Mouse (Mus musculus): ENCODE results near the gene Ifitm3. TPM values are rescaled to one million over a fixed set of nuclear protein-coding genes. Genes with fewer than 3 reads are reported as not detected.
"Not testable (repeated sequence)": the region's sequence is repeated elsewhere in the genome, so short reads cannot be mapped to it uniquely, and the experiment has no call there.

Gene Ifitm3
- polyA plus RNA-seq, 1 experiment from 2014 or later = 20.6 TPM

- Histone ChIP-seq H3K36me3 (ENCODE audit: control insufficient read depth, insufficient read depth, low read length) (no peaks in the 10 kb centered on the region), H3K27ac (ENCODE audit: low read depth, low read length) (no peak overlapping the region), H3K4me3 (ENCODE audit: low read depth, low read length) (no peak overlapping the region), H3K27me3 (ENCODE audit: control insufficient read depth, insufficient read depth, low read length) (no peaks in the 10 kb centered on the region), H3K9me3 (ENCODE audit: control insufficient read depth, low read length) (no peaks in the 10 kb centered on the region), H3K9ac (ENCODE audit: low read depth, low read length) (no peak overlapping the region), H3K4me1 (replicated peaks; ENCODE audit: control insufficient read depth, insufficient read depth, low read length) (no peaks in the 10 kb centered on the region), H3K4me2 (replicated peaks; ENCODE audit: low read depth, low read length) (no peak overlapping the region)
- ATAC-seq (ENCODE audit: low FRiP score) = no peak
- DNase-seq (ENCODE audit: low spot score) = no peak
- 67% methylated on average over 1 of the region's 1 CpGs for WGBS
Measured at GRCm38 (mm10) chr7:140997817-140998216, 12.8 kb downstream of the Ifitm3 start.

DNA sequence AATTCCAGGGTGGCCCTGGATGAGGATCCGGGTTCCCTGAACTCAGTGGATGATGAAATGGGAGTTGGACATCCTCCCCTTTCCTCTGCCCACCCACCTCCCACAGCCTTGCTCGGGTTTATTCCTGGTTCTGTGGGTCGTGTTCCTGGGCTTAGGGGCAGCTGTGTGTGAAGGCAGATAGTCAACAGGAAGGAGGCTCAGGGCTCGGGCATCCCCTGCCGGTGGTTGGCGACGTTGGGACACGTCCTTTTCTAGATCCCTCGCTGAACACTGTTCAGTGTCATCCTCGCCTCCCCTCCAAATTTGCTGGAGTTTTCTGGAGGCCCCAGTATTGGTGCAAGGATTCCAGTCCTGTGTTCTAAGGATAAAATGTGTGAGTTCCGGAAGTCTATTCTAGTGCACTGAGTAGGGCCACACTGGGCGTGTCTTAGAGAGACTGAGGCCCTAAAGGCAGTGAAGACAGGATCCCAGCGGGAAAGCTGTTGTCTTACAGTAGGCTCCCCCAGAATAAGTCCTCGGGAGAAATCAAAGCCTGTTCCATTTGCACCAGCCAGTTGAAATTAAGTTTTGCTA lies 19.4 kb downstream of the Ifitm3 start:
- Histone ChIP-seq H3K4me3 (ENCODE audit: low read depth, low read length) (no peak overlapping the region), H3K27me3 (ENCODE audit: control insufficient read depth, insufficient read depth, low read length) (no peaks in the 10 kb centered on the region), H3K27ac (ENCODE audit: low read depth, low read length) (no peak overlapping the region), H3K4me1 (replicated peaks; ENCODE audit: control insufficient read depth, insufficient read depth, low read length) (no peaks in the 10 kb centered on the region), H3K4me2 (replicated peaks; ENCODE audit: low read depth, low read length) (no peak overlapping the region), H3K36me3 (ENCODE audit: control insufficient read depth, insufficient read depth, low read length) (no peaks in the 10 kb centered on the region), H3K9ac (ENCODE audit: low read depth, low read length) (no peak overlapping the region), H3K9me3 (ENCODE audit: control insufficient read depth, low read length) (no peaks in the 10 kb centered on the region)
- ATAC-seq (ENCODE audit: low FRiP score) (no peak), DNase-seq (ENCODE audit: low spot score) (no peak)
- WGBS = 86% methylated on average over 14 of the region's 14 CpGs

DNA sequence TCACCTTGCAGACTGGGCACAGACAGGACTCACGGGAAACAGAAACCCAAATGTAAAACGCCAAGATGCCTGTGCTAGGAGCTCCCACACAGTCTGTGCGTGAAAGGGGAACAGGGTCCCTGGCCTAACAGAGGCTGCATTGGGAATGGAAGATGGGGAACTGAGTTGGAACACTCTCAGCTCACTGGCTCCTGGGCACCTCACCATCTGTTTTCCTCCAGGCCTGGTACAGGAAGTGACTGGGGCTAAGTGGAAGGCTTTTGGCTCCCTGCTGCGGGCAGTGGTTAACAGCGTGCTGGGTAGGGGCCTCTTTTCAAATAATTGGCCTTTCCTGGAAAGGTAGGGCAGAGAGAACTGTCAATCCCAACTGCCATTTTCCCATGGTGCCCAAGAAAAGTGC lies 19.9 kb downstream of the Ifitm3 start:
- ATAC-seq (ENCODE audit: low FRiP score) (no peak), DNase-seq (ENCODE audit: low spot score) (no peak)
- Histone ChIP-seq H3K9ac (ENCODE audit: low read depth, low read length) (no peak overlapping the region), H3K27ac (ENCODE audit: low read depth, low read length) (no peak overlapping the region), H3K36me3 (ENCODE audit: control insufficient read depth, insufficient read depth, low read length) (no peaks in the 10 kb centered on the region), H3K4me3 (ENCODE audit: low read depth, low read length) (no peak overlapping the region), H3K4me2 (replicated peaks; ENCODE audit: low read depth, low read length) (no peak overlapping the region), H3K4me1 (replicated peaks; ENCODE audit: control insufficient read depth, insufficient read depth, low read length) (no peaks in the 10 kb centered on the region), H3K9me3 (ENCODE audit: control insufficient read depth, low read length) (no peaks in the 10 kb centered on the region), H3K27me3 (ENCODE audit: control insufficient read depth, insufficient read depth, low read length) (no peaks in the 10 kb centered on the region)
- 72% methylated on average over 5 of the region's 5 CpGs for WGBS

DNA sequence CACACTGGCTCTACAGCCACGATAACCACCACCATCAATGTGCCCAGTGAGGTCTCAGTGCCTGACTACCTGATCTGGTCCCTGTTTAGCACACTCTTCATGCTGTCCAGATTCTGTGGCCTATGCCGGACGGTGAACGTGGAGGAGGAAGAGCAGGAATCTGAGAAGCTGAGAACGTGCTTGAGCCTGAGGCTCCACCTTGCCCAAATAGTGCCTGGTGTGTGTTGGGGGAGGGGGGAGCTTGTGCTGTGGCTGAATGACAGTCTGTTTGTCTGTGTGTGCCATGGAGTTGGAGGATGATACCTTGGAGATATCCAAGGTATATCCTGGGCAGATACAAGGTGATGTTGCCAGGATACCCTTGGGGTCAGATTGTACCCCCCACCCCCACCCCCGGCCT lies 20.4 kb downstream of the Ifitm3 start:
- 68% methylated on average over 6 of the region's 6 CpGs for WGBS
- no peak overlapping the region for H3K4me3 ChIP-seq (ENCODE audit: low read depth, low read length)
- ATAC-seq (ENCODE audit: low FRiP score) = no peak

DNA sequence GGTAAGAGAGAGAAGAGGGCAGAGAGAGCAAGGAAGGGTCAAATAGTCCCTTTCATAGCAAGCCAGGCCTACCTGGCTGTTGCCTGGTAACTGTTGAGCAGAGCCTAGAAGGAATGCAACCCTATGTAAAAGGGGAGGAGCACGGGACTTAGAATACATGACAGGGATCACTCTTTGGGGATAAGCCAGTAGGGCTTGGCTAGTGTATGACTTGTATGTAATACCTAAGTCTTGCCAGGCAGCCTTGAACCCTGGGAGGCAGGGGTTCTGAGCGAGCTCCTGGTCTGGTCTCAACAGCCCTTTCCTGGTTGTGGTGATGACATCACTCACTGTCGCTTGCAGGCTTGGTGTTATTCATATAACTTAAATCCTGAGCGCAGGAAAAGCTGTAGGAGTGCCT lies 21.5 kb downstream of the Ifitm3 start:
- Histone ChIP-seq H3K9ac (ENCODE audit: low read depth, low read length) (no peak overlapping the region), H3K27ac (ENCODE audit: low read depth, low read length) (no peak overlapping the region), H3K4me1 (replicated peaks; ENCODE audit: control insufficient read depth, insufficient read depth, low read length) (no peaks in the 10 kb centered on the region), H3K27me3 (ENCODE audit: control insufficient read depth, insufficient read depth, low read length) (no peaks in the 10 kb centered on the region), H3K4me2 (replicated peaks; ENCODE audit: low read depth, low read length) (no peak overlapping the region), H3K4me3 (ENCODE audit: low read depth, low read length) (no peak overlapping the region), H3K36me3 (ENCODE audit: control insufficient read depth, insufficient read depth, low read length) (no peaks in the 10 kb centered on the region), H3K9me3 (ENCODE audit: control insufficient read depth, low read length) (no peaks in the 10 kb centered on the region)
- ATAC-seq (ENCODE audit: low FRiP score) (no peak), DNase-seq (ENCODE audit: low spot score) (no peak)
- 78% methylated on average over 4 of the region's 4 CpGs for WGBS

More for the DNA sequence above, 20.4 kb downstream of the Ifitm3 start:
- no peak overlapping the region for H3K9ac ChIP-seq (ENCODE audit: low read depth, low read length)
- no peak overlapping the region for H3K4me2 ChIP-seq (replicated peaks; ENCODE audit: low read depth, low read length)
- H3K36me3 ChIP-seq (ENCODE audit: control insufficient read depth, insufficient read depth, low read length) = no peaks in the 10 kb centered on the region
- DNase-seq (ENCODE audit: low spot score) = no peak
- H3K9me3 ChIP-seq (ENCODE audit: control insufficient read depth, low read length) = no peaks in the 10 kb centered on the region
- no peaks in the 10 kb centered on the region for H3K4me1 ChIP-seq (replicated peaks; ENCODE audit: control insufficient read depth, insufficient read depth, low read length)
- no peak overlapping the region for H3K27ac ChIP-seq (ENCODE audit: low read depth, low read length)
- H3K27me3 ChIP-seq (ENCODE audit: control insufficient read depth, insufficient read depth, low read length) = no peaks in the 10 kb centered on the region

GRCm38 (mm10) chr7:140987182-140988138 lies 23.1 kb downstream of the Ifitm3 start:
- 89% methylated on average over 17 of the region's 17 CpGs for WGBS
- no peak overlapping the region for H3K9ac ChIP-seq (ENCODE audit: low read depth, low read length)
- DNase-seq (ENCODE audit: low spot score) = no peak
- H3K9me3 ChIP-seq (ENCODE audit: control insufficient read depth, low read length) = no peaks in the 10 kb centered on the region
- no peak overlapping the region for H3K4me2 ChIP-seq (replicated peaks; ENCODE audit: low read depth, low read length)
- H3K4me1 ChIP-seq (replicated peaks; ENCODE audit: control insufficient read depth, insufficient read depth, low read length) = no peaks in the 10 kb centered on the region
- no peaks in the 10 kb centered on the region for H3K27me3 ChIP-seq (ENCODE audit: control insufficient read depth, insufficient read depth, low read length)
- H3K4me3 ChIP-seq (ENCODE audit: low read depth, low read length) = no peak overlapping the region
- ATAC-seq (ENCODE audit: low FRiP score) = no peak
- no peaks in the 10 kb centered on the region for H3K36me3 ChIP-seq (ENCODE audit: control insufficient read depth, insufficient read depth, low read length)
- no peak overlapping the region for H3K27ac ChIP-seq (ENCODE audit: low read depth, low read length)

GRCm38 (mm10) chr7:140982971-140983370 lies 27.6 kb downstream of the Ifitm3 start:
- 90% methylated on average over 7 of the region's 7 CpGs for WGBS

GRCm38 (mm10) chr7:140981704-140982103 lies 28.9 kb downstream of the Ifitm3 start:
- DNase-seq (ENCODE audit: low spot score) (no peak), ATAC-seq (ENCODE audit: low FRiP score) (no peak)
- no peaks in the 10 kb centered on the region for H3K36me3 ChIP-seq (ENCODE audit: control insufficient read depth, insufficient read depth, low read length)
- WGBS = 89% methylated on average over 8 of the region's 8 CpGs
- no peak overlapping the region for H3K27ac ChIP-seq (ENCODE audit: low read depth, low read length)
- no peaks in the 10 kb centered on the region for H3K4me1 ChIP-seq (replicated peaks; ENCODE audit: control insufficient read depth, insufficient read depth, low read length)
- no peak overlapping the region for H3K4me3 ChIP-seq (ENCODE audit: low read depth, low read length)
- no peak overlapping the region for H3K4me2 ChIP-seq (replicated peaks; ENCODE audit: low read depth, low read length)
- H3K9ac ChIP-seq (ENCODE audit: low read depth, low read length) = no peak overlapping the region
- H3K9me3 ChIP-seq (ENCODE audit: control insufficient read depth, low read length) = no peaks in the 10 kb centered on the region
- H3K27me3 ChIP-seq (ENCODE audit: control insufficient read depth, insufficient read depth, low read length) = no peaks in the 10 kb centered on the region

More at GRCm38 (mm10) chr7:140982971-140983370, 27.6 kb downstream of the Ifitm3 start:
- Histone ChIP-seq H3K9me3 (ENCODE audit: control insufficient read depth, low read length) (no peaks in the 10 kb centered on the region), H3K27me3 (ENCODE audit: control insufficient read depth, insufficient read depth, low read length) (no peaks in the 10 kb centered on the region), H3K27ac (ENCODE audit: low read depth, low read length) (no peak overlapping the region), H3K4me3 (ENCODE audit: low read depth, low read length) (no peak overlapping the region), H3K4me1 (replicated peaks; ENCODE audit: control insufficient read depth, insufficient read depth, low read length) (no peaks in the 10 kb centered on the region), H3K4me2 (replicated peaks; ENCODE audit: low read depth, low read length) (no peak overlapping the region), H3K9ac (ENCODE audit: low read depth, low read length) (no peak overlapping the region), H3K36me3 (ENCODE audit: control insufficient read depth, insufficient read depth, low read length) (no peaks in the 10 kb centered on the region)
- DNase-seq (ENCODE audit: low spot score) (no peak), ATAC-seq (ENCODE audit: low FRiP score) (no peak)

DNA sequence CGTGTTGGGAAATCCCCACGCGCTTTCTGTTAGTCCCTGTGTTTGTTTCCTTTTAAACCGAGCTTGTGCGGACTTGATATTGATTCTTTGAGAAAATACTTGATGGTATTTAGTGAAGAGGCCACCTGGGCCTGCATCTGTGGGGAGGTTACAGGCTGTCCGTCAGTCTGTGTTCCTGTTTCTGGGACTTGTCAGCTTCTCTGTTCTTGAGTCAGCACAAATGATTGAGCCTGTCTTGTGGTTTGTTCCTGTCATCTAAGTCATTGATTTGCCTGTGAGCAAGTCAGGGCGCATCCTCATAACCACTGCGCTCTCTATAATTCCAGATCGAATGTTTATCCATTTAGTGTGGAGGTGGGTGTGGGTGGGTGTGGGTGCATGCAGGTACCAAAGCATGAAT lies 33.9 kb downstream of the Ifitm3 start:
- H3K9ac ChIP-seq (ENCODE audit: low read depth, low read length); H3K27me3 ChIP-seq (ENCODE audit: control insufficient read depth, insufficient read depth, low read length); H3K27ac ChIP-seq (ENCODE audit: low read depth, low read length); DNase-seq (ENCODE audit: low spot score); H3K4me1 ChIP-seq (replicated peaks; ENCODE audit: control insufficient read depth, insufficient read depth, low read length); H3K4me2 ChIP-seq (replicated peaks; ENCODE audit: low read depth, low read length); H3K36me3 ChIP-seq (ENCODE audit: control insufficient read depth, insufficient read depth, low read length); H3K4me3 ChIP-seq (ENCODE audit: low read depth, low read length); H3K9me3 ChIP-seq (ENCODE audit: control insufficient read depth, low read length); ATAC-seq (ENCODE audit: low FRiP score): not testable (repeated sequence)
- WGBS = 93% methylated on average over 9 of the region's 9 CpGs

All from hindbrain, embryonic 11.5 days (tissue).